Mouse (Mus musculus) forebrain, embryonic 13.5 days (tissue): ENCODE measurements at regions not wholly inside any gene's neighbourhood (a gene's known extent, or its start where the extent isn't known, plus 50 kb on each side); places are given as distances from the start of the nearest gene placed in this dataset.

Experiments
- ATAC-seq: fragments of 200-750 bp; cut with Nextera tagmentation; 2 replicates; pipeline ENCODE4 v1.8.0; 2017
- H3K27ac ChIP-seq: fragments of 300-500 bp; sonication (generic); 2 replicates; pipeline ENCODE4 v1.5.1; 2015; ENCODE audit warnings: inconsistent platforms, mild to moderate bottlenecking, moderate library complexity
- H3K27me3 ChIP-seq: fragments of 300-500 bp; sonication (generic); 2 replicates; pipeline ENCODE4 v1.6.1; 2015; ENCODE audit warnings: mild to moderate bottlenecking, inconsistent platforms
- H3K36me3 ChIP-seq: fragments of 300-500 bp; sonication (generic); 2 replicates; pipeline ENCODE4 v1.6.1; 2015; ENCODE audit warnings: mild to moderate bottlenecking, inconsistent platforms; ENCODE audit not compliant: poor library complexity, severe bottlenecking
- H3K4me1 ChIP-seq: fragments of 300-500 bp; sonication (generic); 2 replicates; pipeline ENCODE4 v1.6.1; 2015; ENCODE audit warnings: inconsistent platforms
- H3K4me2 ChIP-seq: fragments of 300-500 bp; sonication (generic); 2 replicates; pipeline ENCODE4 v1.6.1; 2015; ENCODE audit warnings: inconsistent platforms, mild to moderate bottlenecking, moderate library complexity
- H3K4me3 ChIP-seq: fragments of 300-500 bp; sonication (generic); 2 replicates; pipeline ENCODE4 v1.5.1; 2015; ENCODE audit warnings: mild to moderate bottlenecking, inconsistent platforms
- H3K9ac ChIP-seq: fragments of 300-500 bp; sonication (generic); 2 replicates; pipeline ENCODE4 v1.6.1; 2015; ENCODE audit warnings: mild to moderate bottlenecking, inconsistent platforms
- H3K9me3 ChIP-seq: fragments of 300-500 bp; sonication (generic); replicated peaks from 2 replicates; pipeline ENCODE4 v1.6.1; 2016; ENCODE audit warnings: inconsistent platforms
- WGBS: fragments of 180-500 bp; shearing (Covaris S2); methylation state at CpG from one replicate; pipeline ENCODE4 v1.1.7; 2015; 5-methylcytosine and 5-hydroxymethylcytosine counted together

DNA sequence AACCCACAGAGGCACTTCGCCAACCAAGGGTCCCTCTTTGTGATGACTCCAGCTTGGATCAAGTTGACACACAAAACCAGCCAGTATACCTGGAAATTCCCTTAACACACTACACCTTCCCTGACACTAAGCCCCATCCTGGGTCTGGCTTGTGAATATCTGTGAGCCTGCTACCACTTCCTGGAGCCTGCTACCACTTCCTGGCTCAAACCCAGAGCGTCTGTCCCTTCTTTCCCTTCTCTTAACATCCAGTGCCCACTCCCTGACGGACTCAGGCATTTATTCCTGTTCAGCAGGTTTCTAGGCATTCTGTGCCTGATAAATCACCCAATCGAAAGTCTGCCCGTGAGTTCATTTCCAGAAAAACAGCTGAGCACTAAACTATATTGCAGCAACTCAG is 81.8 kb upstream of the Cop1 start:
- Histone ChIP-seq H3K9me3 (no peaks in the 10 kb centered on the region), H3K36me3 (no peaks in the 10 kb centered on the region), H3K27me3 (no peaks in the 10 kb centered on the region), H3K9ac (no peak overlapping the region), H3K4me1 (peaks cover 5% of the 10 kb centered on the region; the same call in 1 of the 2 replicates), H3K4me3 (no peak overlapping the region), H3K4me2 (no peak overlapping the region), H3K27ac (no peak overlapping the region)
- no peak for ATAC-seq
- 82% methylated on average over 5 of the region's 5 CpGs for WGBS

DNA sequence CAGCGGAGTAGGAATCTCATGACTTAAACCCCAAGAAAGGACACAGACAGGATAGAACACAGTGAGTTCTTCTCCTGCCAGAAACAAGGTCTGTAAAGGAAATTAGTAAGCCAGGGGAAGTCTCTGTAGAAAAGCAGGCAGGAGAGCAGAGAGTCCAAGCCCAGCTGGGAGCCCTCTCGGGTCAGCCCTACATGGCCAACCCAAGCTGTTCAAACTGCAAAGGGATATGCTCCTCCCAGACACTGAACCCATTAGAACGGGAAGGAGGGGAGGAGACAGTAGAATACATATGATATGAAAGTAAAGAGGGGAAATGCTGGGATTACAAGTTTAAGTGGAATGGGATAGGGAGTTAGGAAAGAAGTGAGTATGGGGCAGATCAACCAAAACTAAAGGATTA is 75.7 kb upstream of the Cop1 start:
- 78% methylated on average over 3 of the region's 3 CpGs for WGBS
- Histone ChIP-seq H3K4me3 (no peak overlapping the region), H3K4me2 (no peak overlapping the region), H3K9me3 (no peaks in the 10 kb centered on the region), H3K9ac (no peak overlapping the region), H3K4me1 (no peaks in the 10 kb centered on the region), H3K27ac (no peak overlapping the region), H3K36me3 (no peaks in the 10 kb centered on the region), H3K27me3 (no peaks in the 10 kb centered on the region)
- no peak for ATAC-seq

DNA sequence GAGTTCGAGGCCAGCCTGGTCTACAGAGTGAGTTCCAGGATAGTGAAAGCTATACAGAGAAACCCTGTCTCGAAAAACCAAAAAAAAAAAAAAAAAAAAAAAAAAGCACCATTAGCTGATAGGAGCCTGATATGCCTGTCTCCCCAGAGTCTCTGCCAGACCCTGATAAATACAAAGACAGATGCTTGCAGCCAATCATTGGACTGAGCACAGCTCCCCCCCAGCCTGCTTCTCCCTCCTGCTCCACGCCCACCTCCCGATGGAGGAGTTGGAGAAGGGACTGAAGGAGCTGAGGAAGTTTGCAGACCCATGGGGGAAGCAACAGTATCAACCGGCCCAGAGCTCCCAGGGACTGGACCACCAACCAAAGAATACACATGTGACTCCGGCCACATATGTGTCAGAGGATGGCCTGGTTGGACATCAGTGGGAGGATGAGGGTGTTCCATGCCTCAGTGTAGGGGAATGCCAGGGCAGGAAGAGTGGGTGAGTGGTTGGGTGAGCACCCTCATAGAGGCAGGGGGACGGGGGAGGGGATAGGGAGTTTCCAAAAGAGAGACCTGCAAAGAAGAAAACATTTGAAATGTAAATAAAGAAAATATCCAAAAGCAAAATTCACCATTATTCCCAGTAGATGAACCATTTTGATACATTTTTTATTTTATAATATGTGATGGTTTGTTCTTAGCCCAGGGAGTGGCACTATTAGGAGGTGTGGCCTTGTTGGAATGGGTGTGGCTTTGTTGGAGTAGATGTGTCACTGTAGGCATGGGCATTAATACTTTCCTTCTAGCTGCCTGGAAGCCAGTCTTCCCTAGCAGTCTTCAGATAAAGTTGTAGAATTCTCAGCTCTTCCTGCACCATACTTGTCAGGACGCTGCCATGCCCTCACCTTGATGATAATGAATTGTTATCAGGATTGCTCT is 71.8 kb upstream of the Cop1 start:
- H3K9ac ChIP-seq = no peak overlapping the region
- no peak overlapping the region for H3K27ac ChIP-seq
- no peaks in the 10 kb centered on the region for H3K9me3 ChIP-seq
- ATAC-seq = no peak
- H3K36me3 ChIP-seq = no peaks in the 10 kb centered on the region
- H3K4me1 ChIP-seq = no peaks in the 10 kb centered on the region
- 88% methylated on average over 8 of the region's 8 CpGs for WGBS
- no peak overlapping the region for H3K4me3 ChIP-seq
- H3K27me3 ChIP-seq = no peaks in the 10 kb centered on the region
- no peak overlapping the region for H3K4me2 ChIP-seq

DNA sequence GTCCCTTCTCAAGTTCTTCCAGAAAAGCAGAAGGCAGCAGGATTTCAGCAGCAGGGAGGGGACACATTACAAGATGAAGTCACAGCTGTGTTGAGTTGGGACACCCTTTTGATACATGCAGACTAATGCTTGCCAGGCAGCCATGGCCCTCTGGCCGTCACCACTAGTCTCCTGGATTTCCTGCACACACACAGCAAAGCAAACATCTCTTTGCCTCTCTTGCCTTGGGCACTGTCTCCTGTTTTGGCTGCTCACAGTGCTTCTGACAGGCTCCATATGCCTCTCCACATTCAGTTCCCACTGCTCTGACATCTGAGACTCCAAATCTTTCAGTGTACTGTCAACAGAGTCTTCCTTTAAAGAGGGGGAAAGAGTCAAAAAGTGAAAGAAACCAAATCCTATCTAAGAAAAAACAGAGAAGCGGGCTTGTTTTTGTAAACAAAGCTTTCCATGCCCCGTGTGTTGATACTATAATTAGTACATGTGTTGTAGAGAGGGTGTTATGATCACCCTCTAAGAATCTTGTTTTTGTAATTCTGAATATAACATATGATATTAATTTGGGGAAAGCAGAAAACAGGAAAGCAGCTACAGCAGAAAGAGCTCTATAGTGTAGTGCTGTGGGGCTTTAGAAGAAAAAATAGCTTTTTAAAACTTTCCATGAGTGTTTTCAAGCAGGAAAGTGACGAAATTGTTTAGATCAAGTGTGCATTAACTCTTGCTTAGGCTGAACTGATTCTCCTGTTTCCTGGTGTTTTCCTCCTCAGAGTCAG is 68.8 kb upstream of the Cop1 start:
- no peak overlapping the region for H3K27ac ChIP-seq
- WGBS = 65% methylated on average over 4 of the region's 4 CpGs
- no peak overlapping the region for H3K9ac ChIP-seq
- H3K4me1 ChIP-seq = no peaks in the 10 kb centered on the region
- peak; percentile 86 for ATAC-seq
- no peak overlapping the region for H3K4me3 ChIP-seq
- H3K27me3 ChIP-seq = no peaks in the 10 kb centered on the region
- H3K9me3 ChIP-seq = no peaks in the 10 kb centered on the region
- H3K4me2 ChIP-seq = no peak overlapping the region
- no peaks in the 10 kb centered on the region for H3K36me3 ChIP-seq

DNA sequence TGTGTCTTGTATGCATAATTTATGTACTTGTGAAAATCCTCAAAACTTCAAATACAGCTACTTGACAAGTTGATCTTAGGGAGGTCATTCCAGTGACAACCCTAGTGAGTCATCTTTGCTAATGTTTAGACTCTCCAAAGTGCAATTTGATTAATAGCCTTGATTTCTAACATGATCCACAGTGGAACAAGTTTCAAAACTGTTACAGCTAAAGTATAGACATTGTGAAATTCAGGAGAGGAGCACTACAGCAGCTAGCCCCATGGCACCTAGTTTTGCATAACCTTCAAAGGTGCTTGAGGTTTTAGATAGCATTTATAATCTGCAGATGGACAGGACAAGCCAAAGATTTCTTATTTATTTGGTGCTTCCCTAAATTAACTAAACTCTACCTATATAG is 50.1 kb upstream of the Cop1 start:
- no peaks in the 10 kb centered on the region for H3K36me3 ChIP-seq
- no peak overlapping the region for H3K9ac ChIP-seq
- H3K4me1 ChIP-seq = no peaks in the 10 kb centered on the region
- H3K27me3 ChIP-seq = no peaks in the 10 kb centered on the region
- no peak for ATAC-seq
- no peak overlapping the region for H3K27ac ChIP-seq
- H3K4me2 ChIP-seq = no peak overlapping the region
- no peak overlapping the region for H3K4me3 ChIP-seq
- no peaks in the 10 kb centered on the region for H3K9me3 ChIP-seq
